Mouse (Mus musculus) NIH3T3 (cell line): Measurements from ENCODE around the gene Plcd4.

Experiments used
- DNase-seq: peaks from one replicate; pipeline ENCODE4 v3.0.0-alpha.2; 2012; ENCODE audit warnings: low read depth

Plcd4 gene

GRCm38 (mm10) chr1:74600501-74601266 is 58.0 kb downstream of the Plcd4 start:
- DNase-seq, result peak; percentile 33

- peak; percentile 91 for DNase-seq
Measured at GRCm38 (mm10) chr1:74601267-74601962, 58.7 kb downstream of the Plcd4 start, which contains the start of the genes Rnf25 and Stk36. Gene Rnf25, minus strand, starts transcription at chr1:74601397. Gene Stk36, plus strand, starts transcription at chr1:74601445.
